Mouse (Mus musculus) testis, postnatal 14 days (tissue): ENCODE results near the gene Igflr1.
A peak's percentile ranks its signal among the peaks of the same experiment; 100 is the strongest.

Source experiments
- DNase-seq: peaks from one replicate; pipeline ENCODE4 v3.0.0; 2021; ENCODE audit warnings: low spot score

Igflr1 gene

GRCm38 (mm10) chr7:30613529-30614112, 48.4 kb downstream of the Igflr1 start:
- peak; percentile 64 for DNase-seq

GRCm38 (mm10) chr7:30614454-30614853, 49.2 kb downstream of the Igflr1 start:
- DNase-seq, result no peak

- DNase-seq, result peak; percentile 48
Observed at GRCm38 (mm10) chr7:30615049-30615760, 50.0 kb downstream of the Igflr1 start.
